Comparison of ENCODE assay signal across 8 mouse cellular contexts in the genomic region with DNA sequence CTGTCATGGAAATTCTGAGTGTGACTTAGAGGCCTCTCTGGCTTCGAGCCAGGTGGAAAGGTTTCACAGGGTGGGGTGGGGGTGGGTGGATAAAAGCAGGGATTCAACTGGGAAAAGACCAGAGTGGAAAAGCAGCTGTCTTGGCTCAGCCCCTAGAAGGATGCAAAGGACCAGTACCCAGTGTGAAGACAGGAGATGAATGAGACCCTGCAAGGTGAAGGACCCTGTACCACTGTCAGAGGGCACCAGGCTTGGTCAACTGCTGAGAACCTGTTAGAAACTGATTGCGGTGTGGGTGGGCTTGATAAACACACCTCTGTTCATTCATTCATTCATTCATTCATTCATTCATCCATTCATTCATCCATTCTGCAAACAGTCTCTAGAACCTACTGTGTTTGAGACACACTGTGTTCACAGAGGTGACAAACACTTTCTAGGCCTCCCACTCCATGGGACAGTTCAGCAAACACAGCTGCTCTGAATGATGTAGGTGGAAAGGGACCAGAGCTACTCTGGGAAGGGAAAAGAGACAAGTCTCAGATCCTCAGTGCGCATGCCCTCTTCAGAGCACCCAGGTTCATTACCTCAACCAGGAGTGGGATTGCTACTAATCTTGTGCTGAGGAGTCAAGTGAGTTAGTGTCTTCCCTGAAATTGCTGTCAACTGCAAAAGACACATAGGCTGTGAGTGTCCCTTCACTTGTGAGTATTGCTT.
DNase-seq lines count a peak whose midpoint lies in the region; ATAC-seq lines count a peak whose summit lies in the region.

No protein-coding gene starts in this region.

- intact Hi-C loops in heart, postnatal 10 days (cut with DNase I) = no loop called here
- intact Hi-C loops in gastrocnemius, postnatal 36 days (cut with DNase I) = no loop called here

- H3K27me3 ChIP-seq in heart, embryonic 10.5 days (ENCODE audit: insufficient read depth, poor library complexity, severe bottlenecking) = peaks cover 5% of the 10 kb centered on the region; the same call in 1 of the 2 replicates
- no peaks in the 10 kb centered on the region for H3K27me3 ChIP-seq in hindbrain, embryonic 12.5 days
- H3K27me3 ChIP-seq in midbrain, embryonic 15.5 days (replicated peaks) = no peaks in the 10 kb centered on the region

- H3K4me2 ChIP-seq in hindbrain, embryonic 12.5 days (replicated peaks) = no peak overlapping the region
- no peak overlapping the region for H3K4me2 ChIP-seq in midbrain, embryonic 15.5 days

- H3K9ac ChIP-seq in hindbrain, embryonic 12.5 days = no peak overlapping the region
- H3K9ac ChIP-seq in midbrain, embryonic 15.5 days = no peak overlapping the region

- 71% methylated on average over 3 of the region's 3 CpGs for WGBS in heart, embryonic 10.5 days
- 80% methylated on average over 3 of the region's 3 CpGs for WGBS in hindbrain, embryonic 12.5 days
- 75% methylated on average over 3 of the region's 3 CpGs for WGBS in midbrain, embryonic 15.5 days

- peak overlapping the region; percentile 62 for H3K27ac ChIP-seq in heart, embryonic 10.5 days
- H3K27ac ChIP-seq in hindbrain, embryonic 12.5 days = peak overlapping the region; percentile 77
- 0 out of 2 replicates have a peak overlapping the region, but pooled peaks have one; percentile 2 for H3K27ac ChIP-seq in midbrain, embryonic 15.5 days

- DNase-seq in heart, embryonic 10.5 days (ENCODE audit: low spot score) = no peak
- no peak for DNase-seq in heart, postnatal 10 days
- peak; percentile 55 for DNase-seq in brain, adult 2 months (ENCODE audit: low read depth, low spot score)
- DNase-seq in urinary bladder, adult 2 months (ENCODE audit: low spot score) = no peak
- no peak for DNase-seq in gastrocnemius, postnatal 36 days

- no peaks in the 10 kb centered on the region for H3K9me3 ChIP-seq in heart, embryonic 10.5 days
- no peaks in the 10 kb centered on the region for H3K9me3 ChIP-seq in hindbrain, embryonic 12.5 days (replicated peaks)
- no peaks in the 10 kb centered on the region for H3K9me3 ChIP-seq in midbrain, embryonic 15.5 days

- H3K4me3 ChIP-seq in heart, embryonic 10.5 days = no peak overlapping the region
- H3K4me3 ChIP-seq in hindbrain, embryonic 12.5 days = no peak overlapping the region
- no peak overlapping the region for H3K4me3 ChIP-seq in midbrain, embryonic 15.5 days

- no peaks in the 10 kb centered on the region for H3K36me3 ChIP-seq in heart, embryonic 10.5 days
- H3K36me3 ChIP-seq in hindbrain, embryonic 12.5 days = no peaks in the 10 kb centered on the region
- H3K36me3 ChIP-seq in midbrain, embryonic 15.5 days (replicated peaks) = no peaks in the 10 kb centered on the region

- peaks cover 30% of the 10 kb centered on the region for H3K4me1 ChIP-seq in heart, embryonic 10.5 days
- H3K4me1 ChIP-seq in hindbrain, embryonic 12.5 days = peaks cover 26% of the 10 kb centered on the region
- H3K4me1 ChIP-seq in midbrain, embryonic 15.5 days = peaks cover 34% of the 10 kb centered on the region

- peak; percentile 80 for ATAC-seq in hindbrain, embryonic 12.5 days (ENCODE audit: low FRiP score)
- ATAC-seq in midbrain, embryonic 15.5 days (replicated peaks) = peak; percentile 77
- no peak for ATAC-seq in activated CD4-positive, CD25-positive, alpha-beta regulatory T cell, adult 4 months

Comparison
In these comparisons a context has a peak if more than half of its experiments do, and no peak if none do; other contexts are left out.
1. H3K27ac ChIP-seq: peak in every context shown above with its lines; median percentile 77 in hindbrain, embryonic 12.5 days; 62 in heart, embryonic 10.5 days; 2 in midbrain, embryonic 15.5 days.